Comparison of ENCODE assay signal across 17 mouse cellular contexts in the genomic region with DNA sequence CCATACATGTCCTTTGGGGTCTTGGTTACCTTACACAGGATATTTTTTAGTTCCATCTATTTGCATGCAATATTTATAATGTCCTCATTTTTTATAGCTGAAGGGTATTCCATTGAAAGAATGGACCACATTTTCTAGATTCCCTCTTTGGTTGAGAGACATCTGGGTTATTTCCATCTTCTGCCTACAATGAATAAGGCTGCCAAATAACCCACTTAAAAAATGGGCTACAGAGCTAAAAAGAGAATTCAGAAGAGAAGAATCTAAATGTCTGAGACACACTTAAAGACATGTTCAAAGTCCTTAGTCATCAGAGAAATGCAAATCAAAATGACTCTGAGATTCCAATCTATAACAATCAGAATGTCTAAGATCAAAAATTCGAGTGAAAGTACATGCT.
"Had no signal": no experiment of that assay in that cellular context is flagged by ENCODE, and none has a peak within 500 bp of the region (broad histone marks: within the 10 kb centered on the region; RNA-seq: fewer than 3 reads in every experiment).

No protein-coding gene starts in this region.

- DNase-seq: left cerebral cortex, postnatal 4 days; liver; liver, embryonic 13.5 days; lung, adult 18-20 months; lung, adult 2 months; lung, embryonic 14.5 days; lung, postnatal 10 days; lung, postnatal 14 days; lung, postnatal 36 days; lung, postnatal 4 days; midbrain, embryonic 14.5 days had no signal

- ATAC-seq: liver, embryonic 12.5 days; liver, postnatal 0 days; lung, postnatal 0 days; midbrain, embryonic 13.5 days; midbrain, embryonic 15.5 days; midbrain, embryonic 16.5 days had no signal
